Mouse (Mus musculus): Measurements from ENCODE around the gene Mrpl45. TPM values are rescaled to one million over a fixed set of nuclear protein-coding genes. Genes with fewer than 3 reads are reported as not detected.
A peak's percentile ranks its signal among the peaks of the same experiment; 100 is the strongest.

Mrpl45 gene
- polyA plus RNA-seq, 1 experiment from 2014 or later: 56.5 TPM

GRCm38 (mm10) chr11:97330315-97330714, 14.8 kb downstream of the Mrpl45 start:
- Histone ChIP-seq H3K9ac (replicated peaks; ENCODE audit: low read length) (no peak overlapping the region), H3K4me1 (ENCODE audit: insufficient read depth, low read length) (no peaks in the 10 kb centered on the region), H3K27me3 (ENCODE audit: insufficient read depth, low read length) (no peaks in the 10 kb centered on the region), H3K27ac (ENCODE audit: low read length) (no peak overlapping the region), H3K4me3 (ENCODE audit: low read length) (no peak overlapping the region), H3K9me3 (ENCODE audit: low read length) (no peaks in the 10 kb centered on the region), H3K4me2 (replicated peaks; ENCODE audit: low read depth, low read length) (no peak overlapping the region), H3K36me3 (ENCODE audit: insufficient read depth, low read length) (peaks cover 33% of the 10 kb centered on the region)
- 96% methylated on average over 1 of the region's 1 CpGs for WGBS
- no peak for ATAC-seq (ENCODE audit: low FRiP score, low TSS enrichment)

- H3K9ac ChIP-seq (replicated peaks; ENCODE audit: low read length): 0 out of 2 replicates have a peak overlapping the region, but pooled peaks have one; percentile 8
- peaks cover 25% of the 10 kb centered on the region for H3K36me3 ChIP-seq (ENCODE audit: insufficient read depth, low read length)
- no peak overlapping the region for H3K27ac ChIP-seq (ENCODE audit: low read length)
- no peak for ATAC-seq (ENCODE audit: low FRiP score, low TSS enrichment)
- no peak overlapping the region for H3K4me2 ChIP-seq (replicated peaks; ENCODE audit: low read depth, low read length)
- peaks cover 7% of the 10 kb centered on the region for H3K4me1 ChIP-seq (ENCODE audit: insufficient read depth, low read length)
- no peaks in the 10 kb centered on the region for H3K9me3 ChIP-seq (ENCODE audit: low read length)
- no peak overlapping the region for H3K4me3 ChIP-seq (ENCODE audit: low read length)
- no peaks in the 10 kb centered on the region for H3K27me3 ChIP-seq (ENCODE audit: insufficient read depth, low read length)
- WGBS: 87% methylated on average over 12 of the region's 12 CpGs
These were observed 16.0 kb downstream of the Mrpl45 start for GRCm38 (mm10) chr11:97331231-97332190.

- ATAC-seq (ENCODE audit: low FRiP score, low TSS enrichment): no peak
- Histone ChIP-seq H3K9me3 (ENCODE audit: low read length) (no peaks in the 10 kb centered on the region), H3K27ac (ENCODE audit: low read length) (no peak overlapping the region), H3K36me3 (ENCODE audit: insufficient read depth, low read length) (peaks cover 15% of the 10 kb centered on the region), H3K27me3 (ENCODE audit: insufficient read depth, low read length) (no peaks in the 10 kb centered on the region), H3K9ac (replicated peaks; ENCODE audit: low read length) (no peak overlapping the region), H3K4me1 (ENCODE audit: insufficient read depth, low read length) (peaks cover 12% of the 10 kb centered on the region), H3K4me3 (ENCODE audit: low read length) (no peak overlapping the region), H3K4me2 (replicated peaks; ENCODE audit: low read depth, low read length) (no peak overlapping the region)
- WGBS: 41% methylated on average over 9 of the region's 9 CpGs
These were observed 17.5 kb downstream of the Mrpl45 start for GRCm38 (mm10) chr11:97333044-97333443.

GRCm38 (mm10) chr11:97333896-97334295, 18.4 kb downstream of the Mrpl45 start:
- Histone ChIP-seq H3K27me3 (ENCODE audit: insufficient read depth, low read length) (no peaks in the 10 kb centered on the region), H3K9me3 (ENCODE audit: low read length) (no peaks in the 10 kb centered on the region), H3K9ac (replicated peaks; ENCODE audit: low read length) (no peak overlapping the region), H3K36me3 (ENCODE audit: insufficient read depth, low read length) (peaks cover 12% of the 10 kb centered on the region), H3K4me2 (replicated peaks; ENCODE audit: low read depth, low read length) (no peak overlapping the region), H3K4me3 (ENCODE audit: low read length) (no peak overlapping the region), H3K4me1 (ENCODE audit: insufficient read depth, low read length) (peaks cover 14% of the 10 kb centered on the region), H3K27ac (ENCODE audit: low read length) (no peak overlapping the region)
- WGBS: 40% methylated on average over 1 of the region's 1 CpGs
- ATAC-seq (ENCODE audit: low FRiP score, low TSS enrichment): no peak

- WGBS: 79% methylated on average over 9 of the region's 9 CpGs
- ATAC-seq (ENCODE audit: low FRiP score, low TSS enrichment): no peak
These were observed 18.9 kb downstream of the Mrpl45 start for GRCm38 (mm10) chr11:97334400-97334799.

GRCm38 (mm10) chr11:97336238-97336637, 20.7 kb downstream of the Mrpl45 start:
- no peak for ATAC-seq (ENCODE audit: low FRiP score, low TSS enrichment)
- WGBS: 40% methylated on average over 6 of the region's 6 CpGs

More at GRCm38 (mm10) chr11:97334400-97334799, 18.9 kb downstream of the Mrpl45 start:
- H3K4me1 ChIP-seq (ENCODE audit: insufficient read depth, low read length): peaks cover 14% of the 10 kb centered on the region
- no peaks in the 10 kb centered on the region for H3K27me3 ChIP-seq (ENCODE audit: insufficient read depth, low read length)
- no peak overlapping the region for H3K27ac ChIP-seq (ENCODE audit: low read length)
- no peak overlapping the region for H3K4me2 ChIP-seq (replicated peaks; ENCODE audit: low read depth, low read length)
- H3K36me3 ChIP-seq (ENCODE audit: insufficient read depth, low read length): peaks cover 7% of the 10 kb centered on the region
- no peak overlapping the region for H3K9ac ChIP-seq (replicated peaks; ENCODE audit: low read length)
- no peak overlapping the region for H3K4me3 ChIP-seq (ENCODE audit: low read length)
- H3K9me3 ChIP-seq (ENCODE audit: low read length): no peaks in the 10 kb centered on the region

GRCm38 (mm10) chr11:97336751-97337345, 21.3 kb downstream of the Mrpl45 start:
- Histone ChIP-seq H3K36me3 (ENCODE audit: insufficient read depth, low read length) (no peaks in the 10 kb centered on the region), H3K27ac (ENCODE audit: low read length) (no peak overlapping the region), H3K9ac (replicated peaks; ENCODE audit: low read length) (no peak overlapping the region), H3K4me3 (ENCODE audit: low read length) (no peak overlapping the region), H3K9me3 (ENCODE audit: low read length) (no peaks in the 10 kb centered on the region), H3K27me3 (ENCODE audit: insufficient read depth, low read length) (no peaks in the 10 kb centered on the region), H3K4me2 (replicated peaks; ENCODE audit: low read depth, low read length) (no peak overlapping the region), H3K4me1 (ENCODE audit: insufficient read depth, low read length) (peaks cover 14% of the 10 kb centered on the region)
- no peak for ATAC-seq (ENCODE audit: low FRiP score, low TSS enrichment)
- 61% methylated on average over 14 of the region's 14 CpGs for WGBS

More at GRCm38 (mm10) chr11:97336238-97336637, 20.7 kb downstream of the Mrpl45 start:
- Histone ChIP-seq H3K4me3 (ENCODE audit: low read length) (no peak overlapping the region), H3K27me3 (ENCODE audit: insufficient read depth, low read length) (no peaks in the 10 kb centered on the region), H3K4me1 (ENCODE audit: insufficient read depth, low read length) (peaks cover 14% of the 10 kb centered on the region), H3K9ac (replicated peaks; ENCODE audit: low read length) (0 out of 2 replicates have a peak overlapping the region, but pooled peaks have one; percentile 35), H3K9me3 (ENCODE audit: low read length) (no peaks in the 10 kb centered on the region), H3K36me3 (ENCODE audit: insufficient read depth, low read length) (no peaks in the 10 kb centered on the region), H3K27ac (ENCODE audit: low read length) (no peak overlapping the region), H3K4me2 (replicated peaks; ENCODE audit: low read depth, low read length) (no peak overlapping the region)

GRCm38 (mm10) chr11:97337363-97337762, 21.8 kb downstream of the Mrpl45 start:
- no peak overlapping the region for H3K4me2 ChIP-seq (replicated peaks; ENCODE audit: low read depth, low read length)
- H3K9me3 ChIP-seq (ENCODE audit: low read length): no peaks in the 10 kb centered on the region
- 88% methylated on average over 12 of the region's 12 CpGs for WGBS
- ATAC-seq (ENCODE audit: low FRiP score, low TSS enrichment): no peak
- no peaks in the 10 kb centered on the region for H3K27me3 ChIP-seq (ENCODE audit: insufficient read depth, low read length)
- H3K4me3 ChIP-seq (ENCODE audit: low read length): no peak overlapping the region
- H3K27ac ChIP-seq (ENCODE audit: low read length): no peak overlapping the region
- peaks cover 14% of the 10 kb centered on the region for H3K4me1 ChIP-seq (ENCODE audit: insufficient read depth, low read length)
- no peaks in the 10 kb centered on the region for H3K36me3 ChIP-seq (ENCODE audit: insufficient read depth, low read length)
- no peak overlapping the region for H3K9ac ChIP-seq (replicated peaks; ENCODE audit: low read length)

- peak; percentile 55; the same call in 1 of the 2 replicates for ATAC-seq (ENCODE audit: low FRiP score, low TSS enrichment)
- no peaks in the 10 kb centered on the region for H3K9me3 ChIP-seq (ENCODE audit: low read length)
- no peaks in the 10 kb centered on the region for H3K36me3 ChIP-seq (ENCODE audit: insufficient read depth, low read length)
- no peaks in the 10 kb centered on the region for H3K27me3 ChIP-seq (ENCODE audit: insufficient read depth, low read length)
- no peak overlapping the region for H3K27ac ChIP-seq (ENCODE audit: low read length)
- no peak overlapping the region for H3K4me3 ChIP-seq (ENCODE audit: low read length)
- peaks cover 14% of the 10 kb centered on the region for H3K4me1 ChIP-seq (ENCODE audit: insufficient read depth, low read length)
- WGBS: 43% methylated on average over 21 of the region's 21 CpGs
- H3K4me2 ChIP-seq (replicated peaks; ENCODE audit: low read depth, low read length): peak overlapping the region; percentile 40
- no peak overlapping the region for H3K9ac ChIP-seq (replicated peaks; ENCODE audit: low read length)
These were observed 22.9 kb downstream of the Mrpl45 start for GRCm38 (mm10) chr11:97338302-97338976.
